Mouse (Mus musculus) ovary, adult 18-20 months (tissue): ENCODE results near the gene Rfpl4.
A peak's percentile ranks its signal among the peaks of the same experiment; 100 is the strongest.
"Not testable (repeated sequence)": the region's sequence is repeated elsewhere in the genome, so short reads cannot be mapped to it uniquely, and the experiment has no call there.

Source experiments
- DNase-seq: peaks from one replicate; pipeline ENCODE4 v3.0.0; 2022; ENCODE audit warnings: low spot score, mixed read lengths

Gene Rfpl4

DNA sequence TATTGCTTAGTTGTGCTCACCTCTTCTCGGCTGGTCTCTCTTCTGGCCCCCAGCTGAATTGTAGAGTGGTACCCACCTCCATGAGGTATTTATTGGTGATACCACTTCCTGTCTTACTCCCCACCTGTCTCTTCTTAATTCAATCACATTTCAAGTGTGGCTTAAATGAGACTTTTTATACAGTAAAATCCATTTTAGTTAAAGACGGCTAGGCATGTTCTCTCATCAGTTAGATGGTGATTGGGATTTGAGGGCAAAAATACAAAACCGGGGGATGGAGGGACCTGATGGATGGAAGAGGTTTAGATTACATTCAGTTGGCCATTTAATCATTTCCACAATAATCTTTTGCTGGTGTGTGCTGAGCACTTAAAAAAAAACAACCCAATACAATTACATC lies at the start of gene Rfpl4:
Gene Rfpl4, minus strand, starts transcription at position 101 of the 400 bp plus-strand sequence.
- DNase-seq = no peak

DNA sequence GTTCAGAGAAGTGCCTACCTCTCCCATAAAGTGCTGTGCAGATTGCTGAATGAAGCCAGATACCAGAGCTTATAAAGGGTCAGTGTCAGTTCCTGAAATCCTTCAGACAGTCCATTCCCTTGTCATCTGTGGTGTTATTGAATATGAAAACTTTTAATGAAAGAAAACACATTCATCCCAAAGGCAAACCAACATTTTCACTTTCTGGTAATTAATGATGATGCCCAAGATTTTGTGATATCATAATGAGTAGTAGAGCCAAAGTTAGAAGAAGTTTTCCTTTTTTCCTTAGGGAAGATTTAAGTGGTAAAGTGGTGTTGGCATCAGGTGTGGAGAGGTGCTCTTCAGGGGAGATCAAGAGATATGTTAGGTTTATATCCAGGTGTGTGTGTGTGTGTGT lies 32.8 kb upstream of the Rfpl4 start, which contains the start of gene Vmn1r55:
Gene Vmn1r55, minus strand, starts transcription at position 101 of the 400 bp plus-strand sequence.
- not testable (repeated sequence) for DNase-seq

DNA sequence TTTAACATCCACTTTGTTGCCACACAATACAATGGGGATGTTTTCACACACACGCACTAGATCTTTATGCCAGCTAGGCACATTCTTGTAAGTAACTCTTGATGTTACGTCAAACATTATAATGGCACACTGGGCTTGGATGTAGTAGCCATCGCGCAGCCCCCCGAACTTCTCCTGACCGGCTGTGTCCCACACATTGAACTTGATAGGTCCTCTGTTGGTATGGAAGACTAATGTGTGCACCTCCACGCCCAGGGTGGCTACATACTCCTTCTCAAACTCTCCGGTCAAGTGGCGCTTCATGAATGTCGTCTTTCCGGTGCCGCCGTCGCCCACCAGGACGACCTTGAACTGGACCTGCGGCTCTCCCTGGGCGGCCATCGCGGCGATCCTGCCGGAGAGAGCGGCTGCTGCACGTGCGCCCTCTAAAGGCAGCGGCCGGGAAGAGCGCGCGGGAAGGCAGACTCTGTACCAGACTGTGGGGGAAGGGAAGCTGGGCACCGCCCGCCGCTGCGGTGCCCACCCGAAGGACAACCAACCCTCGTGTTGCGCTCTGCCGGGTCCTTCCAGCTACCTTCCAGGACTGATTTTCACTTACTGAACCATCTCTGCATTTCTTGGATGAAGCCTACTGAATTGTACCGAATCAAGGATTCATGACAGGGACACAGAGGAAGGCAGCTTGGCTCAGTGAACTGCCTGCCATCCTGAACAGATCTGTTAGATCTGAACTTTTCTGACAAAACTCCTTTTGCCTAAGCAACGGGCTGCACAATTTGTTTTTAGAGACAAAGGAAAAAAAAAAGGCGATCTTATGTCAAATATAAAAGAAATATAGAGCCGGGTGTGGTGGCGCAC lies 9.0 kb upstream of the Rfpl4 start, which contains the start of gene Rasl2-9:
Gene Rasl2-9, minus strand, starts transcription at position 402 of the 858 bp plus-strand sequence.
- DNase-seq = peak; percentile 55

DNA sequence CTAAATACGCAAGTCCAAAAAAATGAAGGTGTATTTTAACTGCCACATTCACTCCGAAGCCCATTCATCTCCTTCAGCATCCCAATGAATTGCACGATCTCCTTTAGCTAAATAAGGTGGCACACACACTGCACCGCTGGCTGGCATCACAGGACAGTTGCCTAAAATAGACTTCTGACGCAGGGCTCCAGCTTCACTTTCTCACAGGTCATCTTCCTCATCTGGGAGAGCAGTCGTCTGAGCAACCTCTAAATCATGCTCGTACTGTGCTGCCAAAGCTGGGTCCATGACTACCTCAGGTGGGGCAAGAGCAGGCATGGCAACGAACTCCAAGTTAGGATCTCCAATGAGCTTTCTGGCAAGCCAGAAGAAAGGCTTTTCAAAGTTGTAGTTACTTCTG lies 8.3 kb upstream of the Rfpl4 start:
- DNase-seq = no peak

- DNase-seq = no peak
Measured at GRCm38 (mm10) chr7:5112701-5113100, 4.0 kb downstream of the Rfpl4 start.

DNA sequence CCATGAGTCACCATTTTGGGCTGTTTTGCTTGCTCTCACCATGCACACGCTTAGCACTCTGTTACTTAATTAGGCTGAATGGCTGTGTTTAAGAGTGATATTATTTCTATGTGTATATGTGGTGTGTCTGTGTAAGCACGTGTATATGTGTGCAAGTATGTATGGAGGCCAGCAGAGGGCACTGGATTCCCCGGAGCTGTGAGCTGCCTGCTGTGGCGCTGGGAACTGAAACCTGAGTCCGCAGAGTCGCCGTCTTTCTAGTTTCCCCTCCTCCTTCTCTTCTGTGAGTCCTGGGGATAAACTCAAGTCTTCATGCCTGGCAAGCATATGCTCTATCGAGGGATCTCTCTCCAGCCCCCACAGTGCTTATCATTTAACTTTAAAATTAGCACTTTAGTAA lies 7.4 kb downstream of the Rfpl4 start:
- DNase-seq = no peak

DNA sequence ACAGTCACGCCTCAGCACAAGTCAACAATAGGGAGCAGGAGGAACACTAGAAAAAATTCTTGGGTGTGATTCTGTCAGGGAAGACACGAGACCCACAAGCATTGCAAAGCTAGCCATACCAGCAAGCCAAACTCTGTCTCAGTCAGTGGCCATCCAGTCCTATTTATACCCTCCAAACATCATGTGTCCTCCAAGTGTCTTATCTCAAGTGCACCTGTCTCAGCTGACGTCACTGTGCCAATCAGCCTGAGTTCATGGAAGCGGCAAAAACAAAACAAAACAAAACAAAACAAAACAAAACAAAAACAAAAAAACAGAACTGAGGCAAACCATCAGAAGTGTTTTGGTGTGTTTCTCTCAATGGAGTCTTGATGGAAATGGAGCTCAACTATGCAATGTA lies 8.5 kb downstream of the Rfpl4 start:
- no peak for DNase-seq

DNA sequence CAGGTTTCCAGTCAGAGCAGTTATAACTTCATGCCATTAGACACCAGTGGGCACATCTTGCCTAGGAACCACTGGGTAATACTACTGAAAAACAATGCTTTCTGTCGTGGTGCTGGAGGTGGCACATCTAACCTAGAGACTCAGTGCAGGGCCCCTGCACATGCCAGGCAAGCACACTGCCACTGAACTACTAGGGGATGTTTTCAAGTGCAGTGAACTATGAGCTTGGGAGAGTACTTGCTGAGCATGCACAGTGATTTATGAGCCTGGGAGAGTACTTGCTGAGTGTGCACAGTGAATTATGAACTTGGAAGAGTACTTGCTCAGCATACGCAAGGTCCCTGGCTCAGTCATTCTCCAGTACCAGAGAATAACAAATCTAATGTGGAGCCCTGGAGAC lies 14.2 kb downstream of the Rfpl4 start:
- no peak for DNase-seq

DNA sequence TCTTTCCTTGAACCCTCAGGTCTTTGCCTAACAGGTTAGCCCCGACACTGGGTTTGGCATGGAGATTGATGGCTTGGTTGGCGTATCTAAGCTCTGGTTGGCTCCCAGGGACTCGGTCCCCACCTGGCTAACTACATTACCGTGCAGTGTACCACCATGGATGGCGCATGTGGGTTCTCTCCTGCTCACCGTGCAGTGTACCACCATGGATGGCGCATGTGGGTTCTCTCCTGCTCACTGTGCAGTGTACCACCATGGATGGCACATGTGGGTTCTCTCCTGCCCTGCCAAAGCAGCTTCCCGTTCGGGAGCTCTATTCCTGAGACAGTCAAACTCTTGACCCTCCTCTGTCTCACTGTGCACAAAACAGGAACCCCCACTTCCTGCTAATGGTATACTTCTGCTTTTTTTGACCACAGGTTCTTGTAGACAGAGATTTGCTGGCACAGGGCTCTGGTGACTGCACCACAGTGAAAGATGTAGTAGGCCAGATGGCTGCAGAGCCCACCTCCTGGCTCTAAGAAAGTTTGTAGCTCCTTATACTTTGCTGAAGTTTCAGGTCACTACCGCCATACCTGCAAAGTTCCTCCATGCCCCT lies 15.6 kb downstream of the Rfpl4 start:
- no peak for DNase-seq

- DNase-seq = no peak
Measured at GRCm38 (mm10) chr7:5099796-5100195, 17.0 kb downstream of the Rfpl4 start.

GRCm38 (mm10) chr7:5098769-5099168 lies 18.0 kb downstream of the Rfpl4 start:
- DNase-seq = no peak

GRCm38 (mm10) chr7:5092831-5093510 lies 23.8 kb downstream of the Rfpl4 start:
- DNase-seq = no peak

DNA sequence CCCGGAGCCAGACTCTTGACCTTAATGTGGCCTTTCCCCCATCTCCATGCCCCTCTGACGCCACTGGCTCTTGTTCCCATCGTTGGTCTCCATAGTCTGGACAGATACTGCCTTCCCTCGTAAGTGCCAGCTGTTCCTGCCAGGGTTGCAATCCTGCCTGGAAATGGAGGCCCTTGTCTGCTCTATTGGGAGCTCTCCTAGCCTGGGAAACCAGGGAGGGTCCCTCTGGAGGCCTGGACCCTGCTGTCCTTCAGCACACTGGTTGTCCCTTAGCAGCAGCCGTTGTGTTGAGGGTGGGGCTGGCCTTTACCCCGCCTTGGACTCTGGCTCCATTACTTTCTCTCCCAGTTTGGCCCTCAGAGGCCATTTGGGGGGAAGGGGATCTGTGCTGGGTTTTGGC lies 24.4 kb downstream of the Rfpl4 start:
- no peak for DNase-seq

DNA sequence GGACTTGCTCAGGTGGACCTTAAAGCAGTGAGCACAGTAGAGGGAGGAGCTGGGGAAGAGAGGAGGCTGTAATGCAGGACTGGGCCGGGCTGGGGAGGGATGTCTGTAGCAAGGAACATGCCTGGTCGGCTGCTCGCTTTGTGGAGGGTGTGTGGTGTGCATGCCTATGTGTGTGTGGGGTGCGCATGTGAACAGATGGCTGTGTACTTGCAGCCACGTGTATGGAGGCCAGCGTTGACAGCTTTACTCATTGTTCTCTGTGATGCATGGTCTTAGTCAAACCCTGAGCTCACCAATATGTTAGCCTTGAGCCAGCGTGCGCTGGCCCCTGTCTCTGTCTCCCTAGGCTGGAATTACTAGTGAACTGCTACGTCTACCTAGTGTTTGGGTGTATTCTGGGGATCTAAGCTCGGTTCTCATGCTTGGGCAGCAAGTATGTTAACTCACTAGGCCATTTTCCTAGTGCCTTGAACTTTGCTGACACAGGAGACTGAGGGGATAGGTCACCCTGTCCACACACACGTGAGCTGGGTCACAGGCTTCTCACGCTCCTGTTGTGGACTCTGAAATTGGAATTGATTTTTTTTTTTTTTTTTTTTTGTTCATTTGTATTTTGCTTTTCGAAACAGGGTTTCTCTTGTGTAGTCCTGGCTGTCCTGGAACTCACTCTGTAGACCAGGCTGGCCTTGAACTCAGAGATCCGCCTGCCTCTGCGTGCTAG lies 25.6 kb downstream of the Rfpl4 start:
- no peak for DNase-seq

DNA sequence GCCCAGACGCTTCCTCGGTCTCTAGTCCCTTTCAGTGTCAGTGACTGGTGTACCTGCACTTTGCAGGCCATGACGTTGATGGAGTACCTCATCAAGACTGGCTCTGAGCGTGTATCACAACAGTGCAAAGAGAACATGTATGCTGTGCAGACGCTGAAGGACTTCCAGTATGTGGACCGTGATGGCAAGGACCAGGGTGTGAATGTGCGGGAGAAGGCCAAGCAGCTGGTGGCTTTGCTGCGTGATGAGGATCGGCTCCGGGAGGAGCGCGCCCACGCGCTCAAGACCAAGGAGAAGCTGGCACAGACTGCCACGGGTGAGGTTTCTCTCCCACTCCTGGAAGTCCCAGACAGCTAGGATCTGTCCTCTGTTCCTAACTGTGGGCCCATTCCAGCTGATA lies 26.9 kb downstream of the Rfpl4 start:
- DNase-seq = no peak

DNA sequence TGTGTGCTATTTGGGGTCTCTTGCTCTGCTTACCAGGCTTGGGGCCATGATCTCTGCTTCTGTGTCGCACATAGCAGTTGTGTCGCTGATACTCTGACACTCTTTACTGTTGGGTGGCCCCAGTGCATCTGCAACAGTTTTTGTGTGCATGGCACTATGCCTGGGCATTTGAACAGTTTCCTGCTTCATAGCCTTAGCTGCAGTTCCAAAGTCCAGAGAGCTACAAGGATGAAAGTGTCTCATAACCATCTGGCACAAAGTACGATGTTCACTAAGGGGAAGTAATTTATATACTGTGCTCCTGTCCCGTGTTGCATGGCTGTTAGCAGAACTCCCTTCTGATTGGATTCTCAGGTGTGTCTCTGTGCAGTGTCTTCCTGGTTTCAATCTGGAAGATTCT lies 28.9 kb downstream of the Rfpl4 start:
- no peak for DNase-seq

- DNase-seq = no peak
Measured at GRCm38 (mm10) chr7:5086921-5087440, 29.8 kb downstream of the Rfpl4 start.

- no peak for DNase-seq
Measured at GRCm38 (mm10) chr7:5085512-5085911, 31.2 kb downstream of the Rfpl4 start.

DNA sequence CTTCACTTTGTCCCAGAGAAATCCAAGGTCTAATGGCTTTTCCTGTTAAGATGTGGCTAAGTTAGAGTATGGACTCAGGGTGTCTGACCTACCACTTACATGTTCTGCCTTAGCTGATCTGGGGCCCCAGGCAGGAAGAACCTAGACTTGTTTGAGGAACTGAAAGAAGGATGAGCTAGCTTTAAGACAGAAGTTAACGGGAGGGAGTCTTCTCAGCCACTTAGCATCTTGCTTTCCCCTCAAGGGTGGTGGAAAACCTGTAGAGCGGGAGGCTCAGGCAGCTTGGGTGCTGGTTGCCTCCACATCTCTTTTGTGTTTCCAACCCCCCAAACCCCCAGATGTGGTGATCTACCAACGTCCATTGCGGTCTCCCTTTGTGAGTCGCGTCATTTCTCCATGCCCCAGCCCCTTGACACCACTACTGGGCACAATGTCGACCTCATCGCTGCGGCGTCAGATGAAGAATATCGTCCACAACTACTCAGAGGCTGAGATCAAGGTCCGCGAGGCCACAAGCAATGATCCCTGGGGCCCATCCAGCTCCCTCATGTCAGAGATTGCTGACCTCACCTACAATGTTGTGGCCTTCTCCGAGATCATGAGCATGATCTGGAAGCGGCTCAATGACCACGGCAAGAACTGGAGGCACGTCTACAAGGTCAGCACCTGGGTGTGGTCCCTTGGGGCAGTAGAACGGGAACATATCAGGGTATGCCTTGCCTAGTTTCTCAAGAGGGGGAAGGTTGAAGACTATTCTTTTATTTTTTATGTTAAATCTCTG lies 33.2 kb downstream of the Rfpl4 start:
- no peak for DNase-seq

DNA sequence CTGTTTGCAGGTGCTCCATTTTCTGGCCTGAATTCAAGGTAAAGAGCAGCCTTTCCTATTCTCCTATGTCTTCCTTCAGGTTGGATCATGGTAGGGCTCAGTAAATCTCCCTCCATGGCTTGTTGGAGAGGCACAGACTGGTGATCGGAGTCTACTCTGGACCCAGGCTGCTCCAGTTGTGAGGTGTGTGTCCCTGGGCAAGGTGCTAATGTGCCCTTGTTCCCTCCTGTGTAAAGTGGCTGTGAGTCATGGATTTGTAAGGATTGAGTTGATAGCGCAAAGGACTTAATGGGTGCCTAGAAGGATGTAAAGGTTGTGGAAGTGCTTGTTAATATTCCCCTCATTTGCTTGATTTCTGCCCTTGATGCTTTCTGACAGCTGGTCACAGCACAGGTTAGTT lies 34.8 kb downstream of the Rfpl4 start:
- no peak for DNase-seq

- no peak for DNase-seq
Measured at GRCm38 (mm10) chr7:5081241-5081640, 35.5 kb downstream of the Rfpl4 start.
